Mouse (Mus musculus) B cell, adult 62 days (primary cell): Measurements from ENCODE around the gene Mup8. TPM values are rescaled to one million over a fixed set of nuclear protein-coding genes. Genes with fewer than 3 reads are reported as not detected.

Experiments
- total RNA-seq: library from RNA; stranded (reverse); gene quantifications from 4 replicates; pipeline ENCODE4 v1.2.4, GENCODE M21; 2023

The Mup8 gene
- not detected in 4 replicates for total RNA-seq

DNA sequence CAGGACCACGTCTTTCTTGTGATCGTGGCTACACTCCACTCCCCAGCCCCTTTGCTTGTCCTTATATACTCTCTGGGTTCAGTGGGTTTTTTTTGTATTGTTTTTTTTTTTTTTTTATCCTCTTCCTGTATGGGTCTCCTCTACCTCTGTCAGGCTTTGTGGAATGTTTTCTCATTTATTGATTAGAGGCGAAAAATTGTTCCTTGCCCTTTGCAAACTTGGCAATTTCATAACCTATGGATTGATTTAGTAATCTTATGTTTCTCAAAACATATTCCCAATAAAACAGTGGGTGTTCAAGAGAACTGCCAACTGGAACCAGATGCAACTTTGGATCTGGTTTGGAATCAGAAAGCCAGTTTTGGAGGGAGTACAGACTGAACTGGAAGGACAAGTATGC, at the start of gene Mup8:
TSS of gene Mup8 (minus strand) at position 101 of the 400 bp plus-strand sequence.

Other genes starting within 250 kb of the Mup8 start
- gene Mup7, start 152.1 kb downstream of the Mup8 start, total RNA-seq: not detected in 4 replicates
- gene Mup2, start 68.3 kb downstream of the Mup8 start, total RNA-seq: not detected in 4 replicates
- gene Mup9, start 199.4 kb upstream of the Mup8 start, total RNA-seq: not detected in 4 replicates